Mouse (Mus musculus) kidney, adult 2 months (tissue): ENCODE data around the gene Olfr640.

Experiments used
- CTCF ChIP-seq: fragments of 200-500 bp; conservative IDR thresholded peaks from 2 replicates; pipeline ENCODE4 v1.5.1; 2011; ENCODE audit warnings: low read depth, mild to moderate bottlenecking, control low read depth, low read length, moderate library complexity, mixed read lengths; ENCODE audit not compliant: insufficient read depth, insufficient read length
- POLR2A ChIP-seq: fragments of 200-500 bp; IDR thresholded peaks from one replicate; pipeline ENCODE4 v1.6.1; 2011; ENCODE audit warnings: low read depth, low read length, control low read depth

- no peak for TF ChIP-seq CTCF
- no peak for TF ChIP-seq POLR2A
These were observed 46.4 kb upstream of the Olfr640 start, which contains the start of gene Olfr644 for GRCm38 (mm10) chr7:104071769-104072168.
